Mouse (Mus musculus) retina, adult 2 months (tissue): ENCODE measurements around the gene Cldn15.
A peak's percentile ranks its signal among the peaks of the same experiment; 100 is the strongest.
"Not testable (repeated sequence)": the region's sequence is repeated elsewhere in the genome, so short reads cannot be mapped to it uniquely, and the experiment has no call there.

Source experiments
- DNase-seq: peaks from one replicate; pipeline ENCODE4 v3.0.0-alpha.2; 2012; ENCODE audit warnings: low read depth, low spot score

Gene Cldn15

DNA sequence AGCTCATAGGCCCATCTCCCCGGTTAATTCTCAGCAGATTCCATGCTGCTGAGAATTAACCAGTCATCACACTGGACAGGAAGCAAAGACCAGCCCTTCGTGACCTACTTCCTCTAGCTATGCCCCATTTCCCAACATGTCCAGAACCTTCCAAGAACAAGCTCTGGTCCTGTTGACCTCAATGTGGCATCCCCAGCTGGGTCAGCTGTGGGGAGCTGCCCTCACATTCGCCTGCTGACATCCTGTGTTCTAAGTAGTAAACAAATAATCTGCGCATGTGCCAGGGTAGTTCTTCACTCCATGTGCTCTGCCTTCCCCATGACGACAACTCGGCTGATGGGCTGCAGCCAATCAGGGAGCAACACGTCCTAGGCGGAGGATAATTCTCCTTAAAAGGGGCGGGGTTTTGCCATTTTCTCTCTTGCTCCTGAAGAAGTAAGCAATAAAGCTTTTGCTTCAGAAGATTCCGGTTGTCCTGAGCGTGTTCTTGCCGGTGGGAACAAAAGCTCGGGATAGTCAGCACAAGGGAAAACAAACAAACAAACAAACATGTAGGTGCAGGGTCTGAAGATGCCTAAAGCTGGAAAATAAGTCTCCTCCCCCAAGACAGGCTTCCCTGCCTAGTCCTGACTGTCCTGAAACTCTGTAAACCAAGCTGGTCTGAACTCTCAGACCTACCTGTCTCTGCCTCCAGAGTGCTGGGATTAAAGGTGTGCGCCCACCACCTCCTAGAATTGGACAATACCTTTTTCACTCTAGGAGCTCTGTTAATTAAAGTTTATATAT lies 16.7 kb upstream of the Cldn15 start:
- DNase-seq: not testable (repeated sequence)

DNA sequence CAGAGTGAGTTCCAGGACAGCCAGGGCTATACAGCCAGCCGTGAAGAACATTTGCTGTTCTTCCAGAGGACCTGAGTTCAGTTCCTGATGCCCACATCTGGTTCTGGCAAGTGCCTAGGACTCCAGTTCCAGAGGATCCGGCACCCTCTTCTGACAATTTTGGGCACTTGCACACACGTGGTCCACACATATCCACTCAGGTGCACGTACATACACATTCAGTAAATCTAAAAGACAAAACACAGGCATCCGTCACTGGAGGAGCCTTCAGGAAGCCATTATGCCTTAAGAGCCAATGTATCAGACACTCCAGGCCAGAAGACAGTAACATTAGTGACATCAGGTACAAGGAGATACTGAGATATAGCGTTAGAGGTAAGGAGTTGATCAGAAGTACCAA lies 15.9 kb upstream of the Cldn15 start:
- DNase-seq: no peak

DNA sequence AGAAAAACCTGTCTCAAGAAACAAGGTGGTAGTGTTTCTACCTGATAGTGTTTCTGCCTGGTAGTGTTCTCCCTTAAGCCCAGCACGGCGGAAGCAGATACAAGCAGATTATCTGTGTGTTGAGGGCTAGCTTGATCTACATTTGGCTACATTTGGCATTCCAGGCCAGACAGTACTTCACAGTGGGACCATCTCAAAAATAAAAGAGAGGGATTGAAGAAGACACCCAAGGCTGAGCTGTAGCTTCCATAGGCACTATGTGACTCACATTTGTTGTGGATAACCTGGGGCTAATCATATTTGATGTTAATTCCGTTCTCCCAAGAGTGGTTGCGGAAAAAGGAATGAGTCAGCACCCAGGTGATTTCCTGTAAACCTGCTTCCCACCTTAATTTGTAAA lies 14.3 kb upstream of the Cldn15 start:
- no peak for DNase-seq

DNA sequence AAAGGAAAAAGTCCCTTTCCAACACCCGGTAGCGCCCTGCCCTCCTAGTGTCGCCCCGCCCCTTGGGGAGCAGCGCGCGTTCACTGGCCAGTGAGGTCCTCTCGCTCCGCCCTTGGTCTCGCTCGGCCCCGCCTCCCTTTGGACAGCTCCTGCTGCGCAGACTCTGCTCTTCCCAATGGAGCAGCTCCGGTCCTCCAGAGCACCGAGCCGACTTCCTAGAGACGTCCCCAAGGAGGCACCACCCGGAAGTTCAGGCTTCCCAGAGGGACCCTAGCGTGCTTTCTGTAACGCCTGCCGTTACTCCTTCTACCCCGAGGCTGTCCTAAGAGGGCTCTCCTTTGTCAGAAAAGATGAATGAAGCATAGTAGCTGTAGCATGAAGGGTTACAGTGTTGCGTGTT lies 13.4 kb upstream of the Cldn15 start, which contains the start of gene Fis1:
Gene Fis1 (plus strand): TSS at position 261 of the 400 bp plus-strand sequence.
- peak; percentile 93 for DNase-seq

DNA sequence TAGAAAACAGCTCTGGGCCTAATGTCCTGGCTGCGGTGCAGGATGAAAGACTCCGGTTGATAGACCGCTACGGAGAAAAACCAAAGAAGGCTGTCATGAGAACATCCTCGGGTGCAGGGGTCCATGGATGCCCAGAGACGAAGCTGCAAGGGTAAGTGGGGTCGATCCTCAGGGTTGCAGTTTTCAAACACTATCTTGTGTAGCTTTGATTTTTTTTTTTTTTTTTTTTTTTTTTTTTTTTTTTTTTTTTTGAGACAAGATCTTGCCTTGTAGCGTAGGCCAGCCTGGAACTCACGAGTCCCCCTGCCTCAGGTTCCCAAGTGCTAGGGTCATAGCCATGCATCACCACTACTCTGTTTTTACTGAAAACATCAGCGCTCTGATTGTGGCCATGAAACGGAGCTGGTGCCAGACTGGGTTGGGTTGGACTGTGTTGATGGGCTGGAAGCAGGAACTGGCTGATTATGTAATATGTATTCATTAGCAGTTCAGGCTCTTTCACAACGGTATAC lies 12.9 kb upstream of the Cldn15 start:
- DNase-seq: no peak

DNA sequence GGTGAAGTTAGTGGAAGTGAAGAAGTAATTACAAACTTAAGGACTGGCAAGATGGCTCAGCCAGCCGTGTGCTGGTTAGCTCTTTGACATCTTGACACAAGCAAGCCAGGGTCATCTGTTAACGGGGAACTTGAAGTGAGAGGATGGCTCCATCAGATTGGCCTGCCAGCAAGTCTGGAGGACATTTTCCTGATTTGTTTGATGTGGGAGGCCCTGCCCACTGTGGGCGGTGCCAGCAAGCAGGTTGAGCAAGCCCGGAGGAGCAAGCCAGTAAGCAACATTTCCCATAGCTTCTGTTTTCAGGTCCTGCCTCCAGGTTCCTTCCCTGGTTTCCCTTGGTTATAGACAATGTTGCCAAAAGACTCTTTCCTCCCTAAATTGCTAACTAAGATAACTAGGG lies 10.8 kb upstream of the Cldn15 start:
- DNase-seq: no peak

DNA sequence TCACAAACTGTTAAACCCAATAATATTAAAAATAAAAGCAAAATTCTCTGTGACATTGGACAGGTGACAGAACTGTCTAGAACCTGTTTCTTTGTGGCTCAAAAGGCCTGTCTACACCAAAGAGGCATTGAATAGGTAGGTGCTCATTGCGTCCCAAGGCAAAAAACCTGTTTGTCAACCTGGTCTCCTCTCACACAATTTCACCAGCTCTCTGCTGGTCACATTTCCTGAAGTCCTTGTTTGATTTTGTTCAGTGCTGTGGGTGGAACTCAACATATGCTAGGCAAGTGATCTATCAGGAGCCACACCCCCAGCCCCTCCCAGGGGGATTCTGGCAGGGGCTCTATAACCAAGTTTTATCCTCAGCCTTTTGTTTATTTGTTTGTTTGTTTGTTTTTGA lies 9.2 kb upstream of the Cldn15 start:
- no peak for DNase-seq

DNA sequence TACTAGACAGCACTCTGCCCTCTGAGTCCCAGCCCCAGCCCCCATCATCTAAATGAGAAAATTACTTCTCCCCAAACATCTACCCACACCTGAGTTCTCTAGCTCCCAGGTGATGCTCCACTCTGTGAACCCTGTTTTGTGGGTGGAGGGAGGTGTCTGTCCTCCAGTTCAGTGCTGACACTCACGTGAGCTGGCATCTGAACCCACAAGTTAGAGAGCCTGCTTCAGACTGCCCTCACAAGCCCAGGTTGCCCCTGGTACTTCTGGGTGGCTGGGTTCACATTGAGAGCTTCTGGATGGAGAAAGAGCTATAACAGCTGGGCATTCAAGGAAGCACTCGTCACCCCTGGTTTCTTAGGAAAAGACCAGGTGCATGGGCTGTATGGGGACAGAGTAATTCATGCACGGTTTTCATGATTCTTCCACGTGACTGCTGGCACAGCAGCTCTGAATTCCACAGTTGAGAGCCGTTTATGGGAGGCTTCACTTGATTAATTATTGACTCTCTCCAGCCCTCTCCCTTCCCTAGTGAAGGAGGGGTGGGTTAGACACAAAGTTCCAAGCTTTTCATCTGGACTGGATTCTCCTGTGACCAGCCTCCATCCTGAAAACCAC lies 7.3 kb upstream of the Cldn15 start:
- DNase-seq: no peak

DNA sequence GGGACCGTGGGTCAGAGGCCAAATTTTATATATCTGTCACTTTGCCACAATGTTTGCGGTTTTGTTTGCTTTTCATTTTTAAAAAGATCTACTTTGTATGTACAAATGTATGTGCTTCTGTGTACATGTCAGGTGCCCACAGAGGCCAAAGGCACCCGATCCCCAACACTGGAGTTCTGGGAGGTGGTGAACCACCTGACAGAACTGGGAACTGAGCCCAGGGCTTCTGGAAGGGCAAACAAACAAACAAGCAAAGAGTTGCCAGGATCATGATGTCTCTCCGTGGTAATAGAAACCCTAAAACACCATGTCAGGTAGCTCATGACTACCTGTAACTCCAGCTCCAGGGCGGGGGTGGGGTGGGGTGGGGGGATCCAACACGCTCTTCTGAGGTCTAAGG lies 6.4 kb upstream of the Cldn15 start:
- DNase-seq: no peak

DNA sequence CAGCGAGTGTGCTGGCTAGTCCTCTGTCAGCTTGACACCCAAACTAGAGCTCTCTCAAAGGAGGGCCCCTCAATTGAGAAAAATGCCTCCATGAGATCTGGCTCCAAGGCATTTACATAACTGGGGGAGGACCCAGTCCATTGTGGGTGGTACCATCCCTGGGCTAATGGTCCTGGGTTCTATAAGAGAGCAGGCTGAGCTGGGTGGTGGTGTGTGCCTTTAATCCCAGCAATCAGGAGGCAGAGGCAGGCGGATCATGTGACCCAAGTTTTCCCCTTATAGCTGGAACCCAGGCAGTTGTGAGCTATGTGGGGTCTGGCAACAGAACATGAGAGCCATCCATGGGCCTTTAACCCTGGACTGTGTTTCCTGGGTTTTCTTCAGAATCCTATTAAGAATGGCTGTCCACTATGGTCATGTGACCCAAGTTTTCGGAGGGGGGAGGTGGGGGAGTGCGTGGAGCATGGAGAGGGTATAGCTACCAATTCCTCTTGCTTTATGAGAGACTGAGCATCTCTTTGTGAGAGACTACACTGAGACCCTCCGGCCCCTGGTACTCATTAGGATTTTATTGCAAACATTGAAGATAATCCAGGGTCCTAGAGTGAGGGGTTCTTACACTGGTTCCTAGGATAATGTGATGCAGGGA lies 5.0 kb upstream of the Cldn15 start:
- no peak for DNase-seq

DNA sequence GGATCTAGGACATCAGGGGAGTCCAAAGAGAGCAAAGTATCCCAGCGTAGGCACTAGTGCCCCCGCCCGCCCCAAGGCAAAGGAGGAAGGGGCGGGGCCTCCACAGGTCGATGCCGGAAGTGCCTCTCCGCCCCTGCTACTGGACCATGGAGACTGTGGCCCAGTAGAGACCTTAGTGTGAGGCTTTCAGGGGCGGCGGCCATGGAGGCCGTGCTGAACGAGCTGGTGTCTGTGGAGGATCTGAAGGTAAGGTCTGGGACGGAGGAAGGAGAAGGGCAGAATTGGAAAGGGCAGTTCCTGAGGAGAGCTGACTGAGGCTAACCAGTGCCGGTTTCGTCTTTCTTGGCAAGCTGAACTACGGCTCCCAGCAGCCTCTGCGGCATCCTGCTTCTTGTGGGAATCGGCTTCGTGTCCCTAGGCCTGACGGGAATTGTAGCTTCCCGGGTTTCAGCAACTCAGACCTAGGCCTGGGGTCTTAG lies 4.4 kb upstream of the Cldn15 start:
- DNase-seq: peak; percentile 80

DNA sequence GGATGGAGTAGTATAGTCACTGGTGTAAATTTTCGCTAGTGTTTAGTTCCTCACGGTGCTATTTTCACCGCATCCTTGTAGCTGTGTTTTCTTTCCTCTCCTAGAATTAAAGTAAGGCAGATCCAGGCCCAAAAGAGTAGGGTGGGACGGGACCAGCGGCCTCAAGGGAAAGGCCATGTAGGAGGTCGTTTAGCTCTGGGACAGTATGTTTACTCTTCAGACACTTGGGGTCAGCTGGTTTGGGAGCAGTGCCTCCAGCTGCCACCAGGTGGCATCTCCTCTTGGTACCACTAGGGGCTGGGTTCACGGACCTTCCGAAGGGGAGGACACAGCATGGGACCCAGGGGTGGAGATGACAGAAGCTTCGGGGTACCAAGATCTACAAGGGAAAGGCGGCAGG lies 3.9 kb upstream of the Cldn15 start:
- DNase-seq: peak; percentile 46

DNA sequence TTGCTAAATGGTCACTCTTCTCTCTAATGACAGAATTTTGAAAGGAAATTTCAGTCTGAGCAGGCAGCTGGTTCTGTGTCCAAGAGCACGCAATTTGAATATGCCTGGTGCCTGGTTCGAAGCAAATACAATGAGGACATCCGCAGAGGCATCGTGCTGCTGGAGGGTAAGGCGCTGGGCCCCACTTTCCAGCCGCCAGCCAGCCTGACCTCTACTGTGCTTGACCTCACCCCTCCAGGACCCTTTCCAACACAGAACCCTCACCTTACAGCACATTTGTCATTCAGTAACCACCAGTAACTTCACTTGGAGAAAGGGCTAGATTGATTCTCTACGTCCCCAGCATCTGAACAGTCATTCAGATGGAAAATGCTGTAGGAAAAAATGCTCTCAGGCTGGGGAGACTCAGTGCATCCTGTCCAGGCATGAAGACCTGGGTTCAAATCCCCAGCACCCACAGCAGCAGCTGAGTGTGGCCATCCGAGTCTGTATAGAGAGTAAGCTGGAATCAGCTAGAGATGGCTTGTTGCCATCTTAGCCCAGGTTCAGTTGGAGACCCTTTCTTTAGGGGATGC lies 3.4 kb upstream of the Cldn15 start:
- no peak for DNase-seq

DNA sequence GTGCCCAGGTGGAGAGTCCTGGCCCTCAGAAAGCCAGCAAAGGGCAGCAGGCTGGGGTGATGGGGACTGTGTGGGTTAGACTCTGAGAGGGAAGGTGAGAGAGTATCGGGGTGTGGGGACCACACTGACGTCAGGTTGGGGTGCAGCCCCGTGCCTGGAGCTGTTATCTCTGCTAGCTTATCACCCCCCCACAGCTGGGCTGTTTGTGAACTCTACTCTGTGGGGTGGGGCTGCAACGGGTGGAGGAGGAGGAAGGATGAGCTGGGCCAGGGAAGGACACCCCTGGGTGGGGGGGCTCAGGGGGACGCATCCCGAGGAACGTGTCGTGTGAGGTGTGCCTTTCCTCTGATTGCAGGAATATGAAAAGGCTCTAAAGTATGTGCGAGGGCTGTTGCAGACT lies 1.2 kb upstream of the Cldn15 start:
- no peak for DNase-seq

DNA sequence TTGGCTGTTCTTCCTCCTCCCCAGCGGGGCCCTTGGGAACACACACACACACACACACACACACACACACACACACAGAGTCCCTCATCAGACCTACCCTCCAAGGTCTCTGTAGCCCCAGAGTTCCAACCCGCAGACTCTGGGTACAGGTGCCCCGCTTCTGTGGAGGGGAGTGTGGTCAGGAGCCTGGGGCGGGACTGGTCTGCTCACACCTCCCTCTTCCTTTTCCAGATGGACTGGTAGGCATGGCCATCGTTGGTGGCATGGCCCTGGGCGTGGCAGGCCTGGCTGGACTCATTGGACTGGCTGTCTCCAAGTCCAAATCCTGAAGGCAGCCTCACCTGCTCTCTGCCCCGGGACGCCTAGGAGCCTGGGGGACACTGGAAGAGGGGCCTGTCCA lies 730 bp upstream of the Cldn15 start:
- DNase-seq: no peak

DNA sequence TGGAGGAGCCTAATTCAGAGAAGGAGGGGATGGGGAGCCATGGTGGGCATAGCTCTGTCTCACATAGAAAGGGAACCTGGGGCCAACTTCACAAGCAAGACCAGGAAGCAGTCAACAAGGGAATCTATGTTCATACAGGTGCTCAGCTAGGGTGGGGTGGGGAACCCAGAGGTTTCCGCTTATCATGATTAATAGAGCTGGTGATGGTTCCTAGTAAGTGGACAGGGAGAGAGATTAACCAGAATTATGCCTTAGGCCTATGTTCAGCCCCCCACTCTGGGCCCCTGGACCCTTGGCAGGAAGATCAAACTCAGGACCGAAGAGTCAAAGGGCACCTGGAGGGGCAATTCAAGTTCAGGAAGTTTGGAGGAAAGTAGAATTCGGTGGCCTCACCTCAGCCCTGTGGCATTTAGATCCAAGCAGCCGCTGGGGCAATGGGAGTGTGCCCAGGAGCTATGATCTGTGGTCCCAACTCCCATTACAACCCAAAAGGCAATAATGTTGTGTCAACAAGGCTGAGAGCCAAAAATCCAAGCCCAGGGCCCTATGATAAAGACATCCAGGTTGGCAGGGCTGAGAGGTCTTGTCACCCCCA lies 542 bp downstream of the Cldn15 start:
- no peak for DNase-seq

DNA sequence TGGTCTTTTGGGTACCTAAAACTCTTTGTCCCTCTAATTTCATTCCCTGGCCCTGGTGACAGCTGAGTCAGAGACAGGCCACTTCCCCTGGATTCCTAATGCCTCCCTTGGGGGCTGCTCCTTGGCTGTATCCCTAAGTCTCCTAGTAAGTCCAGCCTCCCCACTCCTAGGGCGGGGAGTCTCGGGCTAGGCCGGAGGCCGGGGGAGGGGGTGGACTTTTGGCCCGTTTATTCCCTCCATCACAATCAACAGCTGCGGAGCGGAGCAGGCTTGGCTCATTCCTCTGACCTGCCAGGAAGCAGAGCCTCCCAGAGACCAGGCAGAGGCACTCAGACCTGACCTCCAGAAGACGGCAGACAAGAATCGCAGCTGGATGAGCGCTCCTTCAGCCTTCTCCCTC lies 1.2 kb downstream of the Cldn15 start:
- no peak for DNase-seq

DNA sequence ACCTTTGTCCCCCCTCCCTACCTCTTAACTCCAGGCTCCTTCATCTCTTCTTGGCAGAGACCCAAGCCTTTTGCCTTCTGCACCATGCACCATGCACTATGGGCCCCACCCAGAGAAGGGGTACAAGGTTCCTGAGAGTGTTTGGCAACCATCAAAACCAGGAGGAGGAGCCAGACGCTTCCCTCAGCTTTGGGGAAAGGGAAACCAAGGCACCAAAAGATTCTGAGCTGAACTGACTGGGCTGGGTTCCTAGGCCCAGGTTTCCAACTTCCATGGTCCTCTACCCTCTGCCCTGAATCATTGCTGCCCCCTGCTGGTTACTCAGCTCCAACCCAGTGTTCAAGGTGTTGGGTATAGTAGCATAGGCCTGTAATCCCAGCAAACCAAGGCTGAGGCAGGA lies 4.3 kb downstream of the Cldn15 start:
- no peak for DNase-seq

DNA sequence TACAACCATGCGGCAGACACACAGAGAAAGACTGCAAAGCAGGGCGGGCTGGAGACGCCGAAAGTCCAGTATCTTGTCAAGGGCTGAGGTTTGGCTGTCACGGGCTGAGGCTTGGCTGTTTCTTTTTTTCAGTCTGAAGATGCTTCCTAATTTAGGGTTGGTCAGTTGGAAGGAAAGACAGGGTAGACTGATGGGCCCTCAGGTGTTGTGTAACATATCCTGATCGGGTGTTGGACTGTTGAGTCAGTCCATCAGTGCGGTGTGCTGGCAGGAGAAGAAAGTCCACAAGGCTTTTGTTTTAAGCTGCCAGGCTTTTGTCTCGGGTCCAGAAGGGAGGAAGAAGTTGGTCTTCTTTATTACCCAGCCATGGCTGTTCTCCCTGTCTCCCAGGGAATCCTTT lies 7.3 kb downstream of the Cldn15 start:
- no peak for DNase-seq

DNA sequence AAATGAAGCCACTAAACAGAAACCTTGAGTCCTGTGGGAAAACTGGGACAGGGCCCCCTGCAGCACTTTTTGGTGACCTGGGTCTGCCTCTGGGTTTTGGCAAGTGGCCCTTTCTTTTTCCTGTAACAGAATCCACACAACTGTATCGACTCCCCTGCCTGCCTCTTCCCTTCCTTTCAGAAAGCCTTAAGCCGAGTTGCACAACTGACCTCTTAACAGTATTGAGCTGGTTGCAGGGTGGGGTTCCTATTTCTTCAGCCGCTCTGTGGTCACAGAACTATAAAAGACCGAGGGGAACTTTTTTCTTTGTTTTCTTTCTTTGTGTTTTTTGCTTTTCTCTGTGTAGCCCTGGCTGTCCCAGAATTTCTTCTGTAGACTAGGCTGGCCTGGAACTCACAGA lies 11.4 kb downstream of the Cldn15 start:
- no peak for DNase-seq

DNA sequence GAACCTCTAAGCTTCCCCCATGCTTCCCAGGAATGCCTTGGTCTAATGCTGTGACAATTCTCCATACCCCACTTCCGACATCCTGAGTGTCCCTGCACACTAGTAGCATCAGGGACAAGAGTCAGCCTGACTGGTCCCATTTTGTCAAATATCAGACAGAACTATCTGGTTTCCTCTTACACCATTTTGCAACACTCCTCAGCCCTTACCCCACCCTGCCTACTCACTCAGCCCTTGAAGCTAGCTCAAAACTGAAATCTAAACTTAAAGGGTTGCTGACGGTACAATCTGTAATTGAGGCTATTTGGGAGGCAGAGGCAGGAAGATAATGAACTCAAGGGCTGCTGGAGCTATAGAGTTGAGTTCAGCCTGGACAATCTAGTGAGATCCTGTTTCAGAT lies 13.3 kb downstream of the Cldn15 start:
- DNase-seq: no peak

DNA sequence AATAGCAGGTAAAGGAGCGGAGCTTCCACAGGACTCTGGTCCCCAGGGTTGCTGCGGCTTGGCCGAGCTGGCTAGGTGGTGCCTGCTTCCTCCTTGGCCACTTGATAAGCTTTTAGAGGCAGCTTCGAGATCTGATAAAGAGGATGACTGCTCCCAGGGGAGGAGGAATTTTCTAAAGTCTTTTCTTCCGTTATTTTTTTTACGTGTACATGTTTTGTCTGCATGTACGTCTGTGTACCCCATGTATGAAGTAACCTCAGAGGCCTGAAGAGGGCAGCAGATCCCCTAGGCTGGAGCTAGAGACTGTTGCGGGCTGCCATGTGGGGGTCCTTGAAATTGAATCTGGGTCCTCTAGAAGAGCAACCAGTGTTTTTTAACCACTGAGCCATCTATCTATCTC lies 14.6 kb downstream of the Cldn15 start:
- no peak for DNase-seq
